Mouse (Mus musculus) stomach, embryonic 14.5 days (tissue): ENCODE results near the gene Dnajc3. TPM values are rescaled to one million over a fixed set of nuclear protein-coding genes. Genes with fewer than 3 reads are reported as not detected.

Experiments
- ATAC-seq: fragments of 200-750 bp; cut with Nextera tagmentation; 2 replicates; pipeline ENCODE4 v1.8.0; 2017; ENCODE audit warnings: low read depth, moderate TSS enrichment; ENCODE audit not compliant: insufficient number of reproducible peaks, insufficient read depth, low FRiP score
- H3K27ac ChIP-seq: fragments of 300-500 bp; sonication (generic); 2 replicates; pipeline ENCODE4 v1.5.1; 2014; ENCODE audit warnings: mild to moderate bottlenecking, low read length, moderate library complexity, mixed read lengths
- H3K27me3 ChIP-seq: fragments of 300-500 bp; sonication (generic); 2 replicates; pipeline ENCODE4 v1.6.1; 2014; ENCODE audit warnings: low read length, control low read depth, mixed read lengths; ENCODE audit not compliant: control insufficient read depth, insufficient read depth
- H3K36me3 ChIP-seq: fragments of 300-500 bp; sonication (generic); 2 replicates; pipeline ENCODE4 v1.6.1; 2014; ENCODE audit warnings: mild to moderate bottlenecking, control low read depth, low read length, moderate library complexity, mixed read lengths; ENCODE audit not compliant: control insufficient read depth, insufficient read depth
- H3K4me1 ChIP-seq: fragments of 300-500 bp; sonication (generic); 2 replicates; pipeline ENCODE4 v1.6.1; 2014; ENCODE audit warnings: low read length, control low read depth, mixed read lengths; ENCODE audit not compliant: control insufficient read depth, insufficient read depth
- H3K4me2 ChIP-seq: fragments of 300-500 bp; sonication (generic); replicated peaks from 2 replicates; pipeline ENCODE4 v1.6.1; 2014; ENCODE audit warnings: low read depth, low read length, control low read depth
- H3K4me3 ChIP-seq: fragments of 300-500 bp; sonication (generic); 2 replicates; pipeline ENCODE4 v1.5.1; 2014; ENCODE audit warnings: low read depth, low read length, control low read depth
- H3K9ac ChIP-seq: fragments of 300-500 bp; sonication (generic); replicated peaks from 2 replicates; pipeline ENCODE4 v1.6.1; 2014; ENCODE audit warnings: low read depth, mild to moderate bottlenecking, control low read depth, low read length, moderate library complexity, mixed read lengths
- H3K9me3 ChIP-seq: fragments of 300-500 bp; sonication (generic); 2 replicates; pipeline ENCODE4 v1.6.1; 2016; ENCODE audit warnings: low read depth, low read length, control low read depth; ENCODE audit not compliant: control insufficient read depth
- WGBS: fragments of 180-500 bp; shearing (Covaris S2); extraction: QIAGEN DNeasy Blood & Tissue Kit; methylation state at CpG from one replicate; pipeline ENCODE4 v1.1.7; 2014; 5-methylcytosine and 5-hydroxymethylcytosine counted together
- polyA plus RNA-seq: library from polyadenylated mRNA; unstranded; fragments of >200 nt; fragmentation: Nextera tagmentation; extraction: Ambion mirVana; gene quantifications from 2 replicates; pipeline ENCODE4 v1.2.1, GENCODE M21; 2014

Dnajc3 gene
- polyA plus RNA-seq, 1 experiment from 2014 or later, result 35.7 TPM

GRCm38 (mm10) chr14:118922667-118923184 lies 15.1 kb upstream of the Dnajc3 start:
- H3K36me3 ChIP-seq, result peaks cover 2% of the 10 kb centered on the region; the same call in 1 of the 2 replicates
- H3K9ac ChIP-seq, result peak overlapping the region; percentile 26
- peak overlapping the region; percentile 62 for H3K4me2 ChIP-seq
- ATAC-seq, result 0 out of 2 replicates have a peak, but pooled peaks have one; percentile 4
- peaks cover 34% of the 10 kb centered on the region for H3K4me1 ChIP-seq
- WGBS, result 4% methylated on average over 45 of the region's 47 CpGs
- H3K27ac ChIP-seq, result no peak overlapping the region
- H3K4me3 ChIP-seq, result peak overlapping the region; percentile 34
- H3K9me3 ChIP-seq, result no peaks in the 10 kb centered on the region
- no peaks in the 10 kb centered on the region for H3K27me3 ChIP-seq

- H3K9ac ChIP-seq, result peak within 1 kb of the TSS; percentile 66
- no peaks in the 10 kb centered on the region for H3K9me3 ChIP-seq
- WGBS, result under 1% methylated on average over 47 of the region's 55 CpGs
- peaks cover 2% of the 10 kb centered on the region; the same call in 1 of the 2 replicates for H3K36me3 ChIP-seq
- H3K4me1 ChIP-seq, result peaks cover 34% of the 10 kb centered on the region
- H3K4me2 ChIP-seq, result peak within 1 kb of the TSS; percentile 62
- H3K27ac ChIP-seq, result peak within 1 kb of the TSS; percentile 81
- ATAC-seq, result peak; percentile 91
- peak within 1 kb of the TSS; percentile 69 for H3K4me3 ChIP-seq
- no peaks in the 10 kb centered on the region for H3K27me3 ChIP-seq
Measured at GRCm38 (mm10) chr14:118924673-118925615, 12.8 kb upstream of the Dnajc3 start, which contains the start of gene Dzip1. Gene Dzip1, minus strand, starts transcription at chr14:118925460.

- peaks cover 11% of the 10 kb centered on the region for H3K4me1 ChIP-seq
- H3K27me3 ChIP-seq, result no peaks in the 10 kb centered on the region
- 81% methylated on average over 3 of the region's 3 CpGs for WGBS
- H3K27ac ChIP-seq, result no peak overlapping the region
- no peak for ATAC-seq
- no peak overlapping the region for H3K4me2 ChIP-seq
- H3K4me3 ChIP-seq, result no peak overlapping the region
- no peak overlapping the region for H3K9ac ChIP-seq
- no peaks in the 10 kb centered on the region for H3K36me3 ChIP-seq
- H3K9me3 ChIP-seq, result no peaks in the 10 kb centered on the region
Measured at GRCm38 (mm10) chr14:118928565-118928964, 9.2 kb upstream of the Dnajc3 start.

- ATAC-seq, result no peak
- 79% methylated on average over 2 of the region's 2 CpGs for WGBS
- no peak overlapping the region for H3K4me2 ChIP-seq
- no peak overlapping the region for H3K27ac ChIP-seq
- no peak overlapping the region for H3K9ac ChIP-seq
- H3K27me3 ChIP-seq, result no peaks in the 10 kb centered on the region
- H3K9me3 ChIP-seq, result no peaks in the 10 kb centered on the region
- H3K4me3 ChIP-seq, result no peak overlapping the region
- no peaks in the 10 kb centered on the region for H3K36me3 ChIP-seq
- no peaks in the 10 kb centered on the region for H3K4me1 ChIP-seq
Measured at GRCm38 (mm10) chr14:118929779-118930178, 8.0 kb upstream of the Dnajc3 start.

- Histone ChIP-seq H3K4me3 (no peak overlapping the region), H3K27me3 (no peaks in the 10 kb centered on the region), H3K4me2 (no peak overlapping the region), H3K9me3 (no peaks in the 10 kb centered on the region), H3K36me3 (no peaks in the 10 kb centered on the region), H3K27ac (no peak overlapping the region), H3K4me1 (no peaks in the 10 kb centered on the region), H3K9ac (no peak overlapping the region)
- no peak for ATAC-seq
- WGBS, result 79% methylated on average over 2 of the region's 2 CpGs
Measured at GRCm38 (mm10) chr14:118930777-118931176, 7.0 kb upstream of the Dnajc3 start.

GRCm38 (mm10) chr14:118931181-118931580 lies 6.6 kb upstream of the Dnajc3 start:
- WGBS, result 87% methylated on average over 2 of the region's 2 CpGs
- H3K4me1 ChIP-seq, result no peaks in the 10 kb centered on the region
- H3K4me3 ChIP-seq, result no peak overlapping the region

GRCm38 (mm10) chr14:118932956-118933355 lies 4.8 kb upstream of the Dnajc3 start:
- H3K9me3 ChIP-seq, result no peaks in the 10 kb centered on the region
- H3K36me3 ChIP-seq, result no peaks in the 10 kb centered on the region
- WGBS, result 62% methylated on average over 8 of the region's 8 CpGs
- peaks cover 5% of the 10 kb centered on the region; the same call in 1 of the 2 replicates for H3K4me1 ChIP-seq
- no peak overlapping the region for H3K4me2 ChIP-seq
- H3K9ac ChIP-seq, result no peak overlapping the region
- H3K27me3 ChIP-seq, result no peaks in the 10 kb centered on the region
- no peak overlapping the region for H3K4me3 ChIP-seq
- no peak overlapping the region for H3K27ac ChIP-seq
- no peak for ATAC-seq

More at GRCm38 (mm10) chr14:118931181-118931580, 6.6 kb upstream of the Dnajc3 start:
- Histone ChIP-seq H3K27me3 (no peaks in the 10 kb centered on the region), H3K4me2 (no peak overlapping the region), H3K27ac (no peak overlapping the region), H3K9ac (no peak overlapping the region), H3K36me3 (no peaks in the 10 kb centered on the region), H3K9me3 (no peaks in the 10 kb centered on the region)
- no peak for ATAC-seq

GRCm38 (mm10) chr14:118934686-118935085 lies 3.1 kb upstream of the Dnajc3 start:
- Histone ChIP-seq H3K9me3 (no peaks in the 10 kb centered on the region), H3K4me3 (no peak overlapping the region), H3K36me3 (no peaks in the 10 kb centered on the region), H3K4me1 (peaks cover 12% of the 10 kb centered on the region), H3K9ac (no peak overlapping the region), H3K27me3 (no peaks in the 10 kb centered on the region), H3K4me2 (no peak overlapping the region), H3K27ac (no peak overlapping the region)
- WGBS, result 82% methylated on average over 9 of the region's 9 CpGs
- no peak for ATAC-seq
